Comparison of ENCODE assay signal across 30 mouse cellular contexts in the genomic region with DNA sequence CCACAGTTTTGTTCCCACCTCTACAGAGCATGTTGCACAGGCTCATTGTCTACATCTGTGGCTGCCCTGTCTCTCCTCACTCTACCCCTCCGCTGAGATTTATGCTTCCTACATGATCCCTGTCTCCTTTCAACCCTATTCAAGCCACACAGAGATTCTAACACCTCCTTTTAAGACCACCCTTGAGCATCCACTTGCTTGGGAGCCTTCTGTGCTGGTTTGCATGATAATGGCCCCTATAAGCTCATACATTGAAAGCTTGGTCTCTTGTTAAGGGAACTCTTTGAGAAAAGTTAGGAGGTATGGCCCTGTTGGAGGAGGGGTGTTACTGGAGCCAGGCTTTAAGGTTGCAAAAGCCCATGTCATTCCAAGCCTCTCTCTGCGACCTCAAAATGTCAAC.
"Had no signal": no experiment of that assay in that cellular context is flagged by ENCODE, and none has a peak within 500 bp of the region (broad histone marks: within the 10 kb centered on the region; RNA-seq: fewer than 3 reads in every experiment).

No protein-coding gene starts in this region.

- H3K4me2 ChIP-seq: limb, embryonic 12.5 days; limb, embryonic 13.5 days; limb, embryonic 15.5 days; liver, embryonic 11.5 days; liver, embryonic 12.5 days; liver, embryonic 13.5 days; liver, embryonic 15.5 days; lung, embryonic 14.5 days; lung, embryonic 15.5 days; midbrain, embryonic 11.5 days; midbrain, embryonic 12.5 days; midbrain, embryonic 13.5 days; neural tube, embryonic 12.5 days had no signal

- H3K4me3 ChIP-seq: limb, embryonic 10.5 days; limb, embryonic 12.5 days; limb, embryonic 13.5 days; limb, embryonic 15.5 days; liver, embryonic 12.5 days; liver, embryonic 13.5 days; liver, embryonic 15.5 days; lung, embryonic 15.5 days; megakaryocyte, embryonic 14.5 days; midbrain, embryonic 12.5 days; midbrain, embryonic 13.5 days; myocyte; neural tube, embryonic 12.5 days had no signal

- H3K9ac ChIP-seq: limb, embryonic 12.5 days; limb, embryonic 13.5 days; limb, embryonic 15.5 days; liver, embryonic 12.5 days; liver, embryonic 13.5 days; liver, embryonic 14.5 days; liver, embryonic 15.5 days; liver, postnatal 0 days; lung, embryonic 14.5 days; lung, embryonic 15.5 days; midbrain, embryonic 12.5 days; midbrain, embryonic 13.5 days; neural tube, embryonic 12.5 days had no signal

- ATAC-seq: liver, embryonic 12.5 days; liver, postnatal 0 days; lung, postnatal 0 days; midbrain, embryonic 13.5 days; midbrain, embryonic 16.5 days had no signal

- DNase-seq: left cerebral cortex, postnatal 4 days; liver; liver, embryonic 13.5 days; liver, postnatal 0 days; lung, adult 18-20 months; lung, adult 2 months; lung, embryonic 14.5 days; lung, postnatal 10 days; lung, postnatal 14 days; lung, postnatal 36 days; lung, postnatal 4 days; midbrain, embryonic 14.5 days had no signal

- H3K36me3 ChIP-seq: limb, embryonic 10.5 days; limb, embryonic 12.5 days; limb, embryonic 13.5 days; limb, embryonic 15.5 days; liver, embryonic 12.5 days; liver, embryonic 13.5 days; liver, embryonic 15.5 days; lung, embryonic 15.5 days; midbrain, embryonic 12.5 days; midbrain, embryonic 13.5 days; neural tube, embryonic 12.5 days had no signal

- H3K27ac ChIP-seq: limb, embryonic 10.5 days; limb, embryonic 12.5 days; limb, embryonic 13.5 days; limb, embryonic 15.5 days; liver, embryonic 12.5 days; liver, embryonic 13.5 days; liver, embryonic 14.5 days; liver, embryonic 15.5 days; lung, embryonic 15.5 days; macrophage; midbrain, embryonic 12.5 days; midbrain, embryonic 13.5 days; neural tube, embryonic 12.5 days had no signal

- H3K27me3 ChIP-seq: limb, embryonic 12.5 days; limb, embryonic 13.5 days; limb, embryonic 15.5 days; liver, embryonic 12.5 days; liver, embryonic 13.5 days; liver, embryonic 15.5 days; lung, embryonic 15.5 days; megakaryocyte, embryonic 14.5 days had no signal

- H3K9me3 ChIP-seq: limb, embryonic 10.5 days; limb, embryonic 12.5 days; limb, embryonic 13.5 days; limb, embryonic 15.5 days; liver, embryonic 12.5 days; liver, embryonic 13.5 days; liver, embryonic 15.5 days; lung, embryonic 15.5 days; midbrain, embryonic 12.5 days; neural tube, embryonic 12.5 days had no signal

- H3K4me1 ChIP-seq: limb, embryonic 10.5 days; limb, embryonic 15.5 days; liver, embryonic 12.5 days; liver, embryonic 13.5 days; liver, embryonic 15.5 days; lung, embryonic 15.5 days; megakaryocyte, embryonic 14.5 days had no signal
